Mouse (Mus musculus) gastrocnemius, adult 8-10 months (tissue): ENCODE data around the gene Cpt1b. TPM values are rescaled to one million over a fixed set of nuclear protein-coding genes. Genes with fewer than 3 reads are reported as not detected.
A peak's percentile ranks its signal among the peaks of the same experiment; 100 is the strongest.

Source experiments
- DNase-seq, 2 experiments: peaks; one replicate each; pipeline ENCODE4 v3.0.0; 2022; ENCODE audit warnings: low spot score in 2 of 2
- total RNA-seq, 4 experiments: library from RNA; stranded (reverse); gene quantifications; 2 replicates each; pipeline ENCODE4 v1.2.4; 2022

Gene Cpt1b
- total RNA-seq = 100 to 1,000 TPM; 220 to 274 (median 238) TPM

- DNase-seq = peak; percentile 72 to 78
Measured at GRCm38 (mm10) chr15:89425711-89426121, at the start of gene Cpt1b. Gene Cpt1b (minus strand): TSS chr15:89425863.

- no peak for DNase-seq
Measured at GRCm38 (mm10) chr15:89475293-89475600, 49.6 kb upstream of the Cpt1b start.

GRCm38 (mm10) chr15:89474596-89475292, 49.1 kb upstream of the Cpt1b start:
- no peak for DNase-seq

- no peak for DNase-seq
Measured at GRCm38 (mm10) chr15:89473921-89474320, 48.3 kb upstream of the Cpt1b start.

- no peak for DNase-seq
Measured at GRCm38 (mm10) chr15:89473370-89473769, 47.7 kb upstream of the Cpt1b start.

- no peak for DNase-seq
Measured at GRCm38 (mm10) chr15:89471476-89471875, 45.8 kb upstream of the Cpt1b start.

- DNase-seq = no peak
Measured at GRCm38 (mm10) chr15:89468577-89468976, 42.9 kb upstream of the Cpt1b start.

GRCm38 (mm10) chr15:89465052-89465451, 39.4 kb upstream of the Cpt1b start:
- DNase-seq = no peak

GRCm38 (mm10) chr15:89463334-89464235, 37.9 kb upstream of the Cpt1b start:
- DNase-seq = no peak

GRCm38 (mm10) chr15:89462176-89462575, 36.5 kb upstream of the Cpt1b start:
- DNase-seq = no peak

GRCm38 (mm10) chr15:89461321-89461720, 35.7 kb upstream of the Cpt1b start:
- no peak for DNase-seq

GRCm38 (mm10) chr15:89460298-89460697, 34.6 kb upstream of the Cpt1b start:
- DNase-seq = no peak

- DNase-seq = no peak
Measured at GRCm38 (mm10) chr15:89459821-89460220, 34.2 kb upstream of the Cpt1b start.

GRCm38 (mm10) chr15:89458942-89459341, 33.3 kb upstream of the Cpt1b start:
- DNase-seq = no peak

- DNase-seq = no peak
Measured at GRCm38 (mm10) chr15:89455642-89456041, 30.0 kb upstream of the Cpt1b start.

- no peak for DNase-seq
Measured at GRCm38 (mm10) chr15:89454857-89455256, 29.2 kb upstream of the Cpt1b start.

GRCm38 (mm10) chr15:89453865-89454478, 28.3 kb upstream of the Cpt1b start, which contains the start of gene Mapk8ip2:
Gene Mapk8ip2 (plus strand): TSS chr15:89453913.
- no peak for DNase-seq

- DNase-seq = no peak
Measured at GRCm38 (mm10) chr15:89452906-89453864, 27.5 kb upstream of the Cpt1b start.

GRCm38 (mm10) chr15:89442486-89443070, 16.9 kb upstream of the Cpt1b start:
- DNase-seq = no peak

GRCm38 (mm10) chr15:89435878-89436277, 10.2 kb upstream of the Cpt1b start:
- DNase-seq = no peak

GRCm38 (mm10) chr15:89434136-89434535, 8.5 kb upstream of the Cpt1b start:
- DNase-seq = no peak
